Mouse (Mus musculus): ENCODE results near the gene Midn. TPM values are rescaled to one million over a fixed set of nuclear protein-coding genes. Genes with fewer than 3 reads are reported as not detected.

The Midn gene
- 10 to 100 TPM; 67.7 to 74.0 TPM for total RNA-seq (2021)
- long read RNA-seq, experiment 1, partial matches to known transcripts: 0 of 3 reads
- long read RNA-seq, experiment 1, other reads (novel, unspliced or antisense): 3 of 3 reads
- long read RNA-seq, experiment 2: 0 reads

- DNase-seq (ENCODE audit: low spot score in 2 of 2): peak; percentile 75 to 84
Observed at GRCm38 (mm10) chr10:80147719-80148601, at the start of gene Midn. Gene Midn, plus strand, starts transcription at chr10:80148272.

GRCm38 (mm10) chr10:80098630-80099029, 49.4 kb upstream of the Midn start:
- no peak for DNase-seq (ENCODE audit: low spot score in 2 of 2)

GRCm38 (mm10) chr10:80100982-80101381, 47.1 kb upstream of the Midn start:
- no peak for DNase-seq (ENCODE audit: low spot score in 2 of 2)

- peak; percentile 79 to 90 for DNase-seq (ENCODE audit: low spot score in 2 of 2)
Observed at GRCm38 (mm10) chr10:80102216-80102915, 45.7 kb upstream of the Midn start.

- DNase-seq (ENCODE audit: low spot score in 2 of 2): no peak
Observed at GRCm38 (mm10) chr10:80103032-80103431, 45.0 kb upstream of the Midn start.

- no peak for DNase-seq (ENCODE audit: low spot score in 2 of 2)
Observed at GRCm38 (mm10) chr10:80104181-80104580, 43.9 kb upstream of the Midn start.

- DNase-seq (ENCODE audit: low spot score in 2 of 2): no peak
Observed at GRCm38 (mm10) chr10:80105460-80105859, 42.6 kb upstream of the Midn start, which contains the start of gene Sbno2. Gene Sbno2, minus strand, starts transcription at chr10:80105571.

GRCm38 (mm10) chr10:80105926-80106325, 42.1 kb upstream of the Midn start:
- DNase-seq (ENCODE audit: low spot score in 2 of 2): no peak

- no peak for DNase-seq (ENCODE audit: low spot score in 2 of 2)
Observed at GRCm38 (mm10) chr10:80107678-80108077, 40.4 kb upstream of the Midn start.

- peak; percentile 84 to 92 for DNase-seq (ENCODE audit: low spot score in 2 of 2)
Observed at GRCm38 (mm10) chr10:80114341-80115284, 33.5 kb upstream of the Midn start.

GRCm38 (mm10) chr10:80115290-80115943, 32.7 kb upstream of the Midn start, which contains the start of gene Stk11:
Gene Stk11, plus strand, starts transcription at chr10:80115803.
- DNase-seq (ENCODE audit: low spot score in 2 of 2): peak; percentile 96 to 100

GRCm38 (mm10) chr10:80115944-80116335, 32.1 kb upstream of the Midn start:
- DNase-seq (ENCODE audit: low spot score in 2 of 2): no peak

GRCm38 (mm10) chr10:80116563-80116926, 31.5 kb upstream of the Midn start:
- DNase-seq (ENCODE audit: low spot score in 2 of 2): peak in 1 of 2 experiments; percentile 41

GRCm38 (mm10) chr10:80116927-80117691, 31.0 kb upstream of the Midn start:
- DNase-seq (ENCODE audit: low spot score in 2 of 2): peak in 1 of 2 experiments; percentile 56

GRCm38 (mm10) chr10:80117736-80118135, 30.3 kb upstream of the Midn start:
- no peak for DNase-seq (ENCODE audit: low spot score in 2 of 2)

GRCm38 (mm10) chr10:80118552-80118951, 29.5 kb upstream of the Midn start:
- no peak for DNase-seq (ENCODE audit: low spot score in 2 of 2)

GRCm38 (mm10) chr10:80120146-80120545, 27.9 kb upstream of the Midn start:
- peak in 1 of 2 experiments; percentile 46 for DNase-seq (ENCODE audit: low spot score in 2 of 2)

GRCm38 (mm10) chr10:80121639-80122038, 26.4 kb upstream of the Midn start:
- no peak for DNase-seq (ENCODE audit: low spot score in 2 of 2)

GRCm38 (mm10) chr10:80123932-80124562, 24.0 kb upstream of the Midn start:
- no peak for DNase-seq (ENCODE audit: low spot score in 2 of 2)

Data from gastrocnemius, postnatal 4 days (tissue).